Mouse (Mus musculus): ENCODE measurements at regions not wholly inside any gene's neighbourhood (a gene's known extent, or its start where the extent isn't known, plus 50 kb on each side); places are given as distances from the start of the nearest gene placed in this dataset.

DNA sequence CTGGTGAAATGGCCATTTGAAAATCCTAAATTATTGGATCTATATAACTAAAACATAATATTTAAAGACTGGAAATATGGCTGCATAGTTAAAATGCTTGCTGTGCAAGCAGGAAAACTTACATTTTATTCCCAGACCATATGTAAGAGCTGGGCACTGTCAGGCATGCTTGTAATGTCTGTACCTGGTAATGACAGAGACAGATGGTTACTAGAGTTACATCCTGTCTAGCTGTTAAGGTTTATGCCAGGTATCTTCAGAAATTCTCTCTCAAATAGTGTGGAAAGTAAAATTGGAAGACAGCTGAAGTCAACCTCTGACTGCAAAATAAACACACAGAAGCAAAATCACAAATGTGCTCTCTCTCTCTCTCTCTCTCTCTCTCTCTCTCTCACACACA lies 1077.8 kb upstream of the Kcnd2 start:
- TF ChIP-seq POLR2A (IDR thresholded peaks at IDR 0.05; ENCODE audit: insufficient read depth, low read length) (no peak), CTCF (IDR thresholded peaks at IDR 0.05; ENCODE audit: low read depth, low read length) (no peak), EP300 (IDR thresholded peaks at IDR 0.05; ENCODE audit: insufficient read depth, low read depth, low read length) (no peak)

More for the DNA sequence above, 1077.8 kb upstream of the Kcnd2 start:
- Histone ChIP-seq H3K36me3 (ENCODE audit: control insufficient read depth, insufficient read depth, low read length, poor library complexity, severe bottlenecking) (no peaks in the 10 kb centered on the region), H3K4me3 (ENCODE audit: low read depth, low read length) (no peak overlapping the region), H3K27me3 (ENCODE audit: control insufficient read depth, insufficient read depth, low read length, poor library complexity, severe bottlenecking) (no peaks in the 10 kb centered on the region), H3K27ac (ENCODE audit: insufficient read depth, low read length) (no peak overlapping the region), H3K9ac (ENCODE audit: low read depth, poor library complexity, severe bottlenecking) (no peak overlapping the region), H3K4me1 (ENCODE audit: control insufficient read depth, insufficient read depth, low read length) (no peaks in the 10 kb centered on the region), H3K9me3 (replicated peaks; ENCODE audit: control insufficient read depth, insufficient read depth, low read length, poor library complexity, severe bottlenecking) (peaks cover 16% of the 10 kb centered on the region)

Measured in ES-Bruce4 (cell line).